Mouse (Mus musculus) heart, adult 9 months (tissue): Measurements from ENCODE around the gene Ube3a.

ENCODE experiments used
- DNase-seq, 2 experiments: peaks; one replicate each; pipeline ENCODE4 v3.0.0; 2022; ENCODE audit warnings: low spot score in 2 of 2

Ube3a gene

DNA sequence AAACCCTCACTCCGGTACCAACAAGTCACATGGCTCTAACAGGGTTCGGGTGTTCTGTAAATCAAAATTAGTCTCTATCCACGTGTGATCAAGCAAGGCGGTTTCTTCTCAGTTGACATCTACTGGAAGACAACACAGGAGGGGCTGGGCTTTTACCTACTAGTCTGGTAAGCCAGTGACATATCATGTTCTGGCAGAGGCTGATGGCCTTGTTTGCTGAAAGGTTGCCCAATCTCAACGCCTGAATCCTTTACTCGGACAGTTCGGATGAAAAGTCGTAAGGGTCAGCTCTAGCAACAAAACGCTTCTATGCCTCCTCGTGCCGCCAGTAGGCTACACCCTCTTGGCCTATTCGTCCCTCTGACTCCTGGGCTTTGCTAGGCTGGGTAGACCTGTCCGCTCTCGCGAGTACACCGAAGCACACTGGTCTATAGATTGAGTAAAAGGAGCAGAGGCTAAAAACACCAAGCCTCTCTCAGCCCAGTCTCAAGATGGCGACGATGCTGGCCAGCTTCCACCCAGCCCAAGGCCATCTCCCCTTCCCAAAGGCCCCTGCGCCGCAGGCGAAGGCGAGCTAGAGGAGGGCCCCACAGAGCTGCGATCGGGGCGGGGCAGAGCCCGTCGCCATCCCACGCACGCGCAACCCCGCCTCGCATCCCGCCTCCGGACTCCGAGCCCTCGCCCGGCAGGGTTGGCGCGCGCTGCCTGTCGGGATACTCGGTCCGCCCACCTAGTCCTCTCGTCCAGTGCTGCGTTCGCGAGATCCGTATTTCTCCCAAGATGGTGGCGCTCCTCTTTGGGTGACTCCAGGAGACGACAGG is at the start of gene Ube3a:
Gene Ube3a, plus strand, starts transcription at position 706 of the 821 bp plus-strand sequence.
- DNase-seq = peak; percentile 98

DNA sequence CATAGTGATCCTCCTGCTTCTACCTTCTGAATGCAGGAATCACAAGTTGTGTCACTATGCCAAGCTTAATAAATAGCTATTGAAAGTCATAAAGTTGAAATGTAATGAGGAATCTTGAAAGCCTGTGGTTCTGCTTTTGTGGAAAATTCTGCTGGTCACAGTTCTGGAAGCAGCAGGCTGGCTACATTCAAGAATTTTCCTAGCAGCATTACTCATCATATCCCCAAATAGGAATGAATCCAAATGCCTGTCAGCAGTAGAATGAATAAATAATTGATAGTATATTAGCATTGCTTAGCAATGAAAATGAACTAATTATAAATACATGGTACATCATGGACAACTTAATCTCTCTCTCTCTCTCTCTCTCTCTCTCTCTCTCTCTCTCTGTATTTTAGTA is 35.7 kb upstream of the Ube3a start:
- DNase-seq = no peak

DNA sequence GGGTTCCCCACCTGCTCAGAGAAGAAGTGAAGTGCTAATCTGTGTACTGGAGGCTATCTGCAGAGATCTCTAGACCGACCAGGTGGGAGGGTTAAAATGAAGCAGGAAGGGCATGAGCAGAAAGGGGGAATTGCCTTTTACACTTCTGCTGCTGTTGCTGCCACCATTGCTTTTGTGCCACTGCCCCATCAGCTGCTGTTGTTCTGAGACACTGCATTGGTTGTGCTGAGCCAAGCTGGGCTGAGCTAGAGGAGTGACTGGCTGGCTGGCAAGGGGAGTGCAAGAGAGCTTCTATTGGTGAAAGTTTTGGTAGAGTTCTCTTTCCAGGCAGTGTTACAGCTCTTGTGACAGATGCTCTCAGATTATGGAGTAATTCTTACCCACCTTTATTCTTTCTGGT is 13.6 kb upstream of the Ube3a start:
- DNase-seq = no peak

DNA sequence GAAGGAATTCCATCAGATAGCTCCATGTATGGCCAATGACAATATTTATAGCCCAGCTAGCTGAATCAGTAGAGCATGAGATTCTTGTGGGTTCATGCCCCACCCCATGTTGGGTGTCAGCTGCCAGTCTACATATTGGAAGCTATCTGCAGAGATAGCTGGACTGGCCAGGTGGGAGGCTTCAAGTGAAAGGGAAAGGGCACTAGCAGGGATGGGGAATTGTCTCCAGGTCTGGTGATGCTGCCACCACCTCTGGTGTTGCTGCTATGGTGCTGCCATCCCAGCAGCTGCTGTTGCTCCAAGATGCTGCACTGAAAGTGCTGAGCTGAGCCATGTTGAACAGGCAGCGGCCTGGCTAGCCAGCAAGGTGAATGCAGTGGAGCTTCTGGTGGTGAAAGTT is 7.3 kb upstream of the Ube3a start:
- DNase-seq = no peak

DNA sequence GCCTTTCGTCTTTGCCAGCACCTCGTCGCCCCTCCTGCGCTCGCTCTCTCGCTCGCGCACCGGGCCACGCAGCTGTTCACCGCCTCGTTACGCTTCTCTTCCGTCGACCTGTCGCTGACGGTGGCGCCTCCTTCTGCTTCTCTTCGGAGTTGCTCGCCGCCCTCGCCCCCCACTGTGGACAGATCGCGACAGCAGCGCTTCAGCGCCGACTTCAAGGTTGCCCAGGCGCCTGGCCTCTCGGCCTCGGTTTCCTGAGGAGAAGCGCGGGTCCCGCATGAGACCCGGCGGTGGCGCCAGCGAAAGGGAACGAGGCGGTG is 274 bp downstream of the Ube3a start:
- DNase-seq = no peak

DNA sequence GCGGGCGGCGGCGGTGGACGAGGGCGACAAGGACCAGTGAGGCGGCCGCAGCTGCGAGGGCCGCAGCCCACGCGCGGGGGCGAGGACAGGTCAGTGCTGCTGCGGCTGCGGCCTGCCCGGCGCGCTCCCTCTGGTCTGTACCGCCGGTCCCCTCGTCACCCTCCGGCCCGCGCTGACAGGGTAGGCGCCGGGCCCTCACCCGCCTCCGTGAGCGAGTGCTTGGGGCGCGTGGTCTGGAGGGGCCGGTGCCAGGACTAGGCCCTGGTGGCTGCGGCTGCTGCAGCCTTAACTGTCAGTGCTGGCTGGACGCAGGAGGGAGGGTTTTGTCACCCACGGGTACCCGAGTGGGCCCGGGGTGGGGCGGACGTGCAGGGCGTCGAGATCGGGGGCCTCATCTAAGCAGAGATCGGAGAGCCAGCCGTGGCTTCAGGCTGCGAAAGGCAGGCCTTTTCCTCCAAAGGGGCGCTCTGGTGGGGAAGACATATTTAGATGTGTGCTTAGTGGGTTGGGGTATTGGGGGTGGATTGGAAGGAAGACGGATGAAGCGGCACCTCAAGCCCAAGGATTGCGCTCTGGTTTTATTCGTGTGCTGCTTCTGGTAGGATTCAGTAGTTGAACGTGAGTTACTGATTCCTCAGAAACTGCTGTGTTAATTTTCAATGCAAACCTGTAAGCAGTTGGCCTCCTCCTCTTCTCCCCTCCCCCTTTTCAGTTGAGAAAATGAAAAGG is 797 bp downstream of the Ube3a start:
- peak; percentile 34 to 48 for DNase-seq

DNA sequence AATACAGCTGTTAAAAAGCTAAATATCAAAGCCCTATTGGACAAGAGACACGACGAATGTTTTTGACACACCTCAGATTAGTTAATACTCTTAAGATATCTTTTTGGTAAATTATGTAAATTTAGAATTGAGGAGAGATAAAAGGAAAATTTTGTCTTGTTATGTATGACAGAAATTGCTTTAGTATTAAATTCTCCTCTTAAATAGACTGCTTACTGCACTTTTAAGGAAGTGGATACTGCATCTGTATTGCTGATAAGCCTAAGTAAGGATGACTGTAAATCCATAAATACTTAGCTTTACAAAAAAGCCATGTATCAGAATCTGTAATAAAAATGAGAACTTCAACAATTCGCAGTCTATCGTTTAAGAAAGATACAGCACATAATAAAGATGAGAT is 1.8 kb downstream of the Ube3a start:
- no peak for DNase-seq

DNA sequence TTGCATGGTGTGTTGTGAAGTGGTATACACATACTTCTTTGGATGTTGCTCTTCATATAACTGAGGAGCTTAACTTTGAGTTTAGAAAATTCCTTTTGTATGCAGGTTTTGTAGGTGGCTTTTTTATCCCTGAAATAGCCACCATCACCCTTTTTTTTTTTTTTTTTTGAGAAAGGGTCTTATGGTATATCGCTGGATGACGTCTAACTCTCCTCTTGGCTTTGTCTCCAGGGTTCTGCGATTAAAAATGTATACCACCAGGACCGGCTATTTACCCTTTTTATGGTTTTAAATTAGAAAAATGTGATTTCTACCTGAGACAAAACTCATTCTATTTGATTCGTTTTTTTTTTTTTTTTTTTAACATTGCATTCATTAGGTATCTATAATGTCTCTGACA is 2.2 kb downstream of the Ube3a start:
- DNase-seq = no peak

DNA sequence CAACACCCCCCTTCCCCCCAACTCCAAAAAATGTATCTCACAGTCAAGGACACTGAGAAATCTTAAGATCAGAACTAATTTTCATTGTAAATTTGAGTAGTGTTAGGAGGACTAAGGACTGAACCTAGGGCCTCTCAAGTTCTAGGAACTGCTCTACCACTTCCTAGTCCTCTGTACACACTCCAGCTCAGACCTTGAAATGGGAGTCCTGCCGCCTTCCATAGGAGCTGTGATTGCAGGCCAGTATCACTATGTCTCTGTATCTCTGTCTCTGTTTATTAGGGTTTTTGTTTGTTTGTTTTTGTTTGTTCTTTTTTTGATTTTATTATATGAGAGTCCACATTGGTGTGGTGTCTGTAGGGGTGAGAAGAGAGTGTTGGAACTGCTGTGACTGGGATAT is 3.4 kb downstream of the Ube3a start:
- no peak for DNase-seq

DNA sequence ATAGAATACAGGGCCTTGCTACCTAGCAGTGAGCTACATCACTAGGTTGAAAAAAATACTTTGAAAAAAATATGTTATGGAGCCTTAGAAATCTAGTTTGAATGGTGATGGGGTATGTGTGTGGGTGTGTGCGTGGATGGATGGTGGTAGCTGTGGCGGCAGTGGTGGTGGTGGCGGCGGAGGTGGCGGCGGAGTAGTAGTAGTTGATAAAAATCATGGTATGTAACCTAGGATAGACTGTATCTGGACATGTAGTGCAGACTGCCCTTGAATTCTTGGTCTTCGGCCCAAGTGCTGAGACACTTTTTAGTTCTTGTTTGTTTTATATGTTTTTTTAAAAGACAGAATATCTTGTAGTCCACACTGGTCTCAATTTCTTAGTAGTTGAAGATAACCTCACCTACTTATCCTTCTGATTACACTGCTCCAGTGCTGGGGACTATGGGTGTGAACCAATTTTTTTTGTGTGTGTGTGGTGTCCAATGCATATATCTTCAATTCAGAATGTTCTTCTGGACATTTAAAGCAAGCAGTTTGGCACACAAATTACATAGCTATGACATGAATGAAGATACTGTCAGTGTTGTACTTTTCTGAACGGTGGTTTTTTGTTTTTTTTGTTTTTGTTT is 6.3 kb downstream of the Ube3a start:
- DNase-seq = no peak

DNA sequence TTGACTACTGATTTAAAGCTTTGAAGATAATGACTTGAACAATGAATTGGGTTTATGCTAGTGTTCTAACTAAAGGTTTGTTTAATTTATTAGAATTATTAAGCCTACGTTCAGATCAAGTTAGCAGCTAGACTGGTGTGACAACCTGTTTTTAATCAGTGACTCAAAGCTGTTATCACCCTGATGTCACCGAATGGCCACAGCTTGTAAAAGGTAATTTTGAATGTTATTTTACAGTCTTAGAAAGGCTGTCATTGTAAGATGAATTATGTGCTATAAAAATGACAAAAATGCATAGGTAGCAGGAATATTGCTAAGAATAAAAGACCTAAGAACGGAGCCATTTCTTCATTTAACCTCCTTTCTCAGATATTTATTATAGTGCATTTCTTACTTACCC is 14.7 kb downstream of the Ube3a start:
- DNase-seq = no peak

DNA sequence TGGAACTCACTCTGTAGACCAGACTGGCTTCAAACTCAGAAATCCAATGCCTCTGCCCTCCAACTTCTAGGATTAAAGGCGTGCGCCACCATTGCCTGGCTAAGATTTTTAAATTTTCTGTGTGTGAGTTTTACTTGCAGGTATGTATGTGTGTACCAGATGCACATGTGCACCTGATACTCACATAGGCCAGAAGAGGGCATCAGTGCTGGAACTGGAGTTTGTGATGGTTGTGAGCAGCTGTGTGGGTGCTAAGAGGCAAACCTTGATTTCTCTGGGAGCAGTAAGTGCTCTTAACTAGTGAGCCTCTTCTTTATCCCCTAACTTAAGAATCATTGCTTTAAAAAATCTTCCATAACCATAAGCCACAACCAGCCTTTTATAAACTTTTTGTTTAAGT is 17.0 kb downstream of the Ube3a start:
- no peak for DNase-seq

DNA sequence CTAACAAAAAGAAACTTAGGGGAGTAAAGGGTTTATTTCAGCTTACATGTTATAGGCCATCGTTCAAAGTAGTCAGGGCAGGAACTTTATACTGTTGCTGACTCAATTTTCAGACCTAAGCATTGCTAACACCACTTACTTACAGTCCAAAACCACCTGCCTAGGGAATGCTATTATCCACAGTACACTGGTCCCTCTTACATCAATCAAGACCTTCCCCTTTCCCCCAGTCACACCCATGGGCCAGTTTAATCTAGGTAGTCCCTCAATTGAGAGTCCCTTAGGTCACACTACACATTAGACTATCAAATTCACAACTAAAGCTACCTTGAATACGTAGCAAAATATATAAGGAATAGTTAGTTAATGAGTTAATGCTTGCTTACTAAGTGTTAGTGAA is 24.8 kb downstream of the Ube3a start:
- no peak for DNase-seq

DNA sequence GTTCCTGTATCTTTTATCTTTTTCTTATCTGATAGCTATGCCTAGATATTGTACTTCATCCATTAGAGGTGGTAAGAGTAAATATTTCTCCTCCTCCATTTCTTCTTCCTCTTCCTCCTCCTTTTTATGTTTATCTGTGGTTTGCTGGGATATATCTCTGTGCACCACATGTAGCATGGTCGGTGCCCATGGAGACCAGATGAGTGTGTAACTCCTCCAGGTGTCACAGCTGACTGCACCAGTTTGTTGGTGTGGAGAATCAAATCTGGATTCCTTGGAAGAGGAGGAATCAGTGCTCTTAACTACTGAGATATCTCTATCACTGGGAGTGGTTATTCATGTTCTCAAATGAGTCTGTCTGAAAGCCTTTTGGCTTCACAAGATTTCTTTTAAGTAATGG is 37.0 kb downstream of the Ube3a start:
- no peak for DNase-seq

DNA sequence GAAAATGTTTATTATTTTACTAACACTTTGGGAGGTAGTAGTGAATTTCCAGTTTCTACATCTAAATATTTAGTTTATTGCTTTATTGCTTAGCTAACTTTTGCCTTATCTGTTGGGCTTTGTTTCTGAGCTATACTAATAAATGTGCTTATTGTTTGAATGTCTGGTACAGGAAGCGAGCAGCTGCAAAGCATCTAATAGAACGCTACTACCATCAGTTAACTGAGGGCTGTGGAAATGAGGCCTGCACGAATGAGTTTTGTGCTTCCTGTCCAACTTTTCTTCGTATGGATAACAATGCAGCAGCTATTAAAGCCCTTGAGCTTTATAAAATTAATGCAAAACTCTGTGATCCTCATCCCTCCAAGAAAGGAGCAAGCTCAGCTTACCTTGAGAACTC is 43.2 kb downstream of the Ube3a start:
- DNase-seq = no peak

DNA sequence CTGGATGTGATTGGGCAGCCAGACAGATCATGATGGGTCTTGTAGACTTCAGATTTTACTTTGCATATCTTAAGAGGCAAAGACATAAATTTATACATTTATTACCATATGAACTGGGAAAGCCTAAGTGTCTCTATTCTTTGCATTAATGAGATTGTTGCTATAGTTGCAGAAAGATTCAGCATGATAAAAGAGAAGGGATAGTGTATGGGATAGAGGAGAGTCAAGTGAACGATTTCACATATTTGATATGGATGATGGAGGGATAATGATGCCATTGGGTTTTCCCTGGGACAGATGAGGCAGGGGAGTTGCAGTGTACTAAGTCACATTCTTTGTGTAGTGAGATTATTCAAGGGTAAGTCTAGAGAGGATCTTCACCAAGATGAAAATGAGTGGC is 84.0 kb downstream of the Ube3a start:
- DNase-seq = no peak

DNA sequence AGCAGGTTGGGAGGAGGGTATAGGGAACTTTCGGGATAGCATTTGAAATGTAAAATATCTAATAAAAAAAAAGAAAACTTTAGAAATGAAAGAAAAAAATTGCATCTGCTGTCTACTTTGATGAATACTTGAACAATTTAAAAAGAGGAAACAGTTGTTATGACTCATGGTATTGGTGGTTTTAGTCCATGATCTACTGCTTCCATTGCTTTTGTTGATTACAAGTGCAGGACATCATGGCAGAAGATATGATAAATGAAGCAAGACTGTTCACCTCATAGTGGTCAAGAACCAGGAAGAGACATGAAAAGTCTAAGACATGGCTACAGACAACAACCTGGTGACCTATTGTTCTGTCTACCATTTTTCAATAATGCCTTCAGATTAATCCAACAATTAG is 94.2 kb downstream of the Ube3a start:
- DNase-seq = no peak
